Mouse (Mus musculus) neural tube, embryonic 11.5 days (tissue): ENCODE measurements around the gene Ecel1. TPM values are rescaled to one million over a fixed set of nuclear protein-coding genes. Genes with fewer than 3 reads are reported as not detected.

Experiments
- ATAC-seq: fragments of 200-750 bp; cut with Nextera tagmentation; 2 replicates; pipeline ENCODE4 v1.8.0; 2017; ENCODE audit warnings: moderate number of reproducible peaks, mild to moderate bottlenecking, moderate TSS enrichment, moderate library complexity; ENCODE audit not compliant: insufficient read depth, low FRiP score, low TSS enrichment
- DNase-seq: peaks from one replicate; pipeline ENCODE4 v3.0.0-alpha.2; 2015; ENCODE audit warnings: low spot score
- H3K27ac ChIP-seq: fragments of 300-500 bp; sonication (generic); 2 replicates; pipeline ENCODE4 v1.5.1; 2014; ENCODE audit warnings: low read depth, mild to moderate bottlenecking, low read length
- H3K27me3 ChIP-seq: fragments of 300-500 bp; sonication (generic); 2 replicates; pipeline ENCODE4 v1.6.1; 2014; ENCODE audit warnings: mild to moderate bottlenecking, low read length, mixed read lengths; ENCODE audit not compliant: control insufficient read depth, insufficient read depth
- H3K36me3 ChIP-seq: fragments of 300-500 bp; sonication (generic); 2 replicates; pipeline ENCODE4 v1.6.1; 2014; ENCODE audit warnings: mild to moderate bottlenecking, low read length, moderate library complexity, mixed read lengths; ENCODE audit not compliant: control insufficient read depth, insufficient read depth
- H3K4me1 ChIP-seq: fragments of 300-500 bp; sonication (generic); 2 replicates; pipeline ENCODE4 v1.6.1; 2014; ENCODE audit warnings: low read length, mixed read lengths; ENCODE audit not compliant: control insufficient read depth, insufficient read depth
- H3K4me2 ChIP-seq: fragments of 300-500 bp; sonication (generic); 2 replicates; pipeline ENCODE4 v1.6.1; 2014; ENCODE audit warnings: low read depth, mild to moderate bottlenecking, moderate library complexity
- H3K4me3 ChIP-seq: fragments of 300-500 bp; sonication (generic); 2 replicates; pipeline ENCODE4 v1.5.1; 2014; ENCODE audit warnings: low read depth, low read length
- H3K9ac ChIP-seq: fragments of 300-500 bp; sonication (generic); 2 replicates; pipeline ENCODE4 v1.6.1; 2014; ENCODE audit warnings: mild to moderate bottlenecking, low read length
- H3K9me3 ChIP-seq: fragments of 300-500 bp; sonication (generic); 2 replicates; pipeline ENCODE4 v1.6.1; 2016; ENCODE audit warnings: low read length; ENCODE audit not compliant: control insufficient read depth
- WGBS: fragments of 180-500 bp; shearing (Covaris S2); extraction: QIAGEN DNeasy Blood & Tissue Kit; methylation state at CpG from one replicate; pipeline ENCODE4 v1.1.7; 2014; 5-methylcytosine and 5-hydroxymethylcytosine counted together
- polyA plus RNA-seq: library from polyadenylated mRNA; unstranded; fragments of >200 nt; fragmentation: Nextera tagmentation; extraction: Ambion mirVana; gene quantifications from 2 replicates; pipeline ENCODE4 v1.2.1, GENCODE M21; 2014

The Ecel1 gene
- polyA plus RNA-seq, 1 experiment from 2014 or later: 36.8 TPM

DNA sequence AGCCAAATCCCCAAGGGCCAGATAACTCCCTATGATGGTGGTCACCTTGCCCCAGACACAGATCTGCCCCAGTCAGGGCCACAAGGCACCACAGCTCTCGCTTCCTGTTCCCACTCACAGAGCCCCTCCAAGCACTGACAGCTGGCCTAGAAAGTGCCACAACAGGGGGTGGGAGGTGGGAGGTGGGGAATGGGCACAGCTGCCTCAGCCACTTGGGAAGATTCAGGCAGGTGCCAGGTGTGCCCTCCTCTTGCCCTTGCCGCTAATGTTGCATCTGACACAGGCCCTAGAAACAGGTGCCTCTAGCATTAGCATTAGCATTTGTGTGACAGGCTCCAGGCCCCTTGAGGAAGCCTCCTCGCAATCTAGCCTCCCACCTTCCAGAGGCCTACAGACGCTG, 14.8 kb downstream of the Ecel1 start:
- no peak overlapping the region for H3K4me3 ChIP-seq
- H3K27ac ChIP-seq: no peak overlapping the region
- ATAC-seq: no peak
- WGBS: 84% methylated on average over 4 of the region's 4 CpGs
- no peaks in the 10 kb centered on the region for H3K27me3 ChIP-seq
- H3K4me2 ChIP-seq: no peak overlapping the region
- H3K4me1 ChIP-seq: no peaks in the 10 kb centered on the region
- DNase-seq: no peak
- no peak overlapping the region for H3K9ac ChIP-seq
- no peaks in the 10 kb centered on the region for H3K9me3 ChIP-seq
- H3K36me3 ChIP-seq: no peaks in the 10 kb centered on the region

DNA sequence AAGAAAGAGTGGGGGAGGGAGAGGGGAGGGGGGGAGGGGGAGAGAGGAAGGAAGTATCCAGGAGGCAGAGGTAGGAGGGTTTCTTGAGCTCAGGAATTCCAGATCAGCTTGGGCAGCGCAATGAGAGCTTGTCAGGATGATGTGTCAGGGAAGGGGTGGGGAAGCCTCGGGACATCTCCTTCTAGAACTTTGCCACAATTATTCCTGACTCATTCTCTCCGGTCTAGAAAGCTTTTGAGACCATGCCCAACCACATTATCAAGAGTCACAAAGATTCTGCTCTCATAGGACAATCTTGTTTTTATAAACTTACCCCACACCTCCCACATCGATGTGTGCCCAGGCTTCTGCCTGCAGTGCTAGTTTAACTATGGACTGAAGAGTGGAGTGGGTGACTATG, 24.5 kb downstream of the Ecel1 start:
- DNase-seq (no peak), ATAC-seq (no peak)
- H3K36me3 ChIP-seq: no peaks in the 10 kb centered on the region
- no peaks in the 10 kb centered on the region for H3K9me3 ChIP-seq
- H3K27ac ChIP-seq: no peak overlapping the region
- H3K9ac ChIP-seq: no peak overlapping the region
- 85% methylated on average over 4 of the region's 4 CpGs for WGBS
- H3K4me2 ChIP-seq: no peak overlapping the region
- no peak overlapping the region for H3K4me3 ChIP-seq
- no peaks in the 10 kb centered on the region for H3K4me1 ChIP-seq
- H3K27me3 ChIP-seq: peaks cover 13% of the 10 kb centered on the region

DNA sequence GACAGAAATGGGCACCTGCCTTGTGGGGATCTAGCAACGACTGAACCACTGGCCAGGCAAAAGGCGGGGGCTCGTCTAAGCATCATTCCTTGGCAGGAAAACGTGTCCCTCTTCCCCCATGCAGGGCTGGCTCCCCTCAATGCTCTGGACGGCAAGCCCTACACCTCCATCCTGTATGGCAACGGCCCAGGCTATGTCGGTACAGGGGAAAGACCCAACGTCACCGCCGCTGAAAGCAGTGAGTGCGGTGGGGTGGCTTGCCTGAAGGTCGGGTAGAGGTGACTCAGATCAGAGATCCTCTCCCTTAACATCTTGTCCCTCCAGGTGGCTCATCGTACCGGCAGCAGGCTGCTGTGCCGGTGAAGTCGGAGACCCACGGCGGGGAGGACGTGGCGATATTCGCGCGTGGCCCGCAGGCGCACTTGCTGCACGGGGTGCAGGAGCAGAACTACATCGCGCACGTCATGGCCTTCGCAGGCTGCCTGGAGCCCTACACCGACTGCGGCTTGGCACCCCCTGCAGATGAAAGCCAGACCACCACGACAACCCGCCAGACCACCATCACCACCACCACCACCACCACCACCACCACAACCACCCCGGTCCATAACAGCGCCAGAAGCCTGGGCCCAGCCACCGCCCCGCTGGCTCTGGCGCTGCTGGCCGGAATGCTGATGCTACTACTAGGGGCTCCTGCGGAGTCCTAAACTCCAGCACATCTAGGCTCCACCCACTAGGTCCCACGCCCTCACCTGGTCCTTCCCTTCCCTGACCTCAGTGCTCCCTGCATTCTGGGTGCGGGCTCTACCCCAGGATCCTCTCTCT, 28.9 kb downstream of the Ecel1 start:
- H3K9me3 ChIP-seq: no peaks in the 10 kb centered on the region
- H3K27me3 ChIP-seq: peaks cover 20% of the 10 kb centered on the region
- WGBS: 7% methylated on average over 37 of the region's 43 CpGs
- no peak for DNase-seq
- no peak overlapping the region for H3K27ac ChIP-seq
- no peaks in the 10 kb centered on the region for H3K4me1 ChIP-seq
- no peak for ATAC-seq
- no peak overlapping the region for H3K4me3 ChIP-seq
- no peak overlapping the region for H3K9ac ChIP-seq
- no peaks in the 10 kb centered on the region for H3K36me3 ChIP-seq
- 0 out of 2 replicates have a peak overlapping the region, but pooled peaks have one; percentile 17 for H3K4me2 ChIP-seq

DNA sequence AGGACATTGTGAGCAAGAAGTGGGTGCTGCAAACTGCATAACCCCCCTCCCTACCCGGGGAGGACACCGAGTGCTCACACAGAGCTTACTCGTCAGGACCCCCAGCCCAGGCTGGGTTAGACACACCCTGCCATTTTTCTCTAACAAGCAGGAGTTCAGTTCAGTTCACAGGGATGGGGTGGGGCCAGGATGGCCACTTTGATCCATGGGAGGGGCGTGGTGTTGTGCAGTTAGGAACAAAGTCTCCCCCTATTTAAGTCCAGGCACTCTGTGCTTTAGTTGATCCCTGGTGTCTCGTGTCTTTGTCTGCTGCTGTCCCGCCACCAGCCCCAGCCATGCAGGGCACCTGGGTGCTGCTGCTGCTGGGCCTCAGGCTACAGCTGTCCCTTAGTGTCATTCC, 31.6 kb downstream of the Ecel1 start, which contains the start of gene Akp3:
TSS of gene Akp3 (plus strand) at position 301 of the 400 bp plus-strand sequence.
- H3K27ac ChIP-seq: no peak within 1 kb of the TSS
- H3K4me1 ChIP-seq: no peaks in the 10 kb centered on the region
- H3K4me3 ChIP-seq: no peak within 1 kb of the TSS
- ATAC-seq (no peak), DNase-seq (no peak)
- H3K4me2 ChIP-seq: no peak within 1 kb of the TSS
- WGBS: 55% methylated on average over 6 of the region's 6 CpGs
- no peaks in the 10 kb centered on the region for H3K36me3 ChIP-seq
- no peaks in the 10 kb centered on the region for H3K9me3 ChIP-seq
- no peak within 1 kb of the TSS for H3K9ac ChIP-seq
- peaks cover 20% of the 10 kb centered on the region for H3K27me3 ChIP-seq

DNA sequence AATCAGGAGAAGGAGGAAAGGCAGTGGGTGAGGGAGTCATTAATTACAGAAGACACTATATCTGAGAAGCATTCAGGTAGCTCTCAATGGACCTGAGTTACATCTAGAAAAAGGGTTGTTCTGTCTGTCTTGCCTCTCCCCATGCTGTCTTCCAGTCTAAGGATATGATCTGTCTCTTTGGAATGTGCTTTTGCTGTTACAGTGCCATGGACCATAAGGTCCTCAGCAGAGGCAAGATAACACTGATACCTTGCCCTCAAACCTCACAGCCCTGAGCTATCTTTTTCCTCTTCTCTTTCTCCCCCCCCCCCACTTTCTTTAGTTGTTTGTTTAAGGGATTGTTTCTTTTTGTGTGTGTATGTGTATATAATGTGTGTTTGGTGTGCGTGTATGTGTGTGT, 41.5 kb downstream of the Ecel1 start:
- H3K9ac ChIP-seq: no peak overlapping the region
- H3K4me1 ChIP-seq: no peaks in the 10 kb centered on the region
- no peak for ATAC-seq
- no peak overlapping the region for H3K4me2 ChIP-seq
- 83% methylated on average over 1 of the region's 1 CpGs for WGBS
- H3K4me3 ChIP-seq: no peak overlapping the region
- H3K36me3 ChIP-seq: no peaks in the 10 kb centered on the region
- no peak for DNase-seq
- no peak overlapping the region for H3K27ac ChIP-seq
- no peaks in the 10 kb centered on the region for H3K27me3 ChIP-seq
- H3K9me3 ChIP-seq: no peaks in the 10 kb centered on the region

DNA sequence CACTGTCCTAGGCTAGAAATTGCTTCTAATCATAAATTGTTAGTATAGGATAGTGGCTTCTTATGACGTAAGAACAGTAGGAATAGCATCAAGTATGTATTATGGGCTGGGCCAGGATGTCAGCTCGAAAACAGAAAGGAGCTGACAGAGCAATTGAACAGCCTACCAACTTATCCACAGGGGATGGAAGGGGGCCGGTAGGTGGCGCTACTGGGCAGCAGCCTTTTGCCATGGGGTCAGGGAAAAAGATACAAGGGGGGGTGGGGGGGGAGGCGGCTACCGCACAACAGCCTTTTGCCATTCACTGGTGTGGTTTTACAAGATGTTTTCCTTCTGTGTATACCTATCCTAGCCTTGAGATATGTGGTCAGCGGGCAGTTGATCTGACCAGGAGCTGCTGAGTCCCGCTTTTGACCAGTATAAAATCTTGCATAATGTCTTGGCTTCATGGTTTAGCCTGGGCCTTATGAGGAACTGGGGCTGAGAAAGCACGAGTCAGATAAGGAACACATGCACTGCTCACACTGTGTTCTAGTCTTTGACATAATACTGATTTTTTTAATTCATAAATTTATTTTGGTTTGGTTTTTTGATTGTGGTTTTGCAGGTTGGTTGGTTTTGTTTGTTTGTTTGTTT, 44.5 kb downstream of the Ecel1 start:
- Histone ChIP-seq H3K4me3 (no peak overlapping the region), H3K4me2 (no peak overlapping the region), H3K9ac (no peak overlapping the region), H3K9me3 (no peaks in the 10 kb centered on the region), H3K36me3 (no peaks in the 10 kb centered on the region), H3K27me3 (no peaks in the 10 kb centered on the region), H3K4me1 (no peaks in the 10 kb centered on the region), H3K27ac (no peak overlapping the region)
- peak; percentile 49 for DNase-seq
- no peak for ATAC-seq
- 35% methylated on average over 9 of the region's 9 CpGs for WGBS

DNA sequence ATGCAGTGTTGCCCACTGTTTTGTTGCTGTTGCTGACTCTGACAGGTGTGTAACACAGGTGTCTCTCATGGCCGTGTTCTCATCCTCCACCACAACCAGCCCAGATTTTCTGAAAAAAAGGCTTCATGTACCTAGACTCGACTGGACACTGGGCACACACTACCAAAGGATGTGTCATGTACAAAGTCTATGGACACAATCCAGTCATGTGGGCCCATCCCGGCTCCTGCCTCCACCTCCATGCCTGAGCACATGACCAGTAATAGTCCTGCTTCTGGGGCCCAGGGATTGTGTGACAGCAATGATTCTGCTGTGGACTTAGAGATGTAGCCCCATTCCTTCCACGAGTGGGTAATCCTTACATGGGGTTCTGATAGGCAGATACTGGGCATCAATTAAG, 47.8 kb downstream of the Ecel1 start:
- no peaks in the 10 kb centered on the region for H3K4me1 ChIP-seq
- no peaks in the 10 kb centered on the region for H3K27me3 ChIP-seq
- H3K27ac ChIP-seq: no peak overlapping the region
- WGBS: 88% methylated on average over 4 of the region's 4 CpGs
- H3K36me3 ChIP-seq: no peaks in the 10 kb centered on the region
- H3K9me3 ChIP-seq: no peaks in the 10 kb centered on the region
- no peak overlapping the region for H3K9ac ChIP-seq
- DNase-seq (no peak), ATAC-seq (no peak)
- no peak overlapping the region for H3K4me2 ChIP-seq
- H3K4me3 ChIP-seq: no peak overlapping the region

DNA sequence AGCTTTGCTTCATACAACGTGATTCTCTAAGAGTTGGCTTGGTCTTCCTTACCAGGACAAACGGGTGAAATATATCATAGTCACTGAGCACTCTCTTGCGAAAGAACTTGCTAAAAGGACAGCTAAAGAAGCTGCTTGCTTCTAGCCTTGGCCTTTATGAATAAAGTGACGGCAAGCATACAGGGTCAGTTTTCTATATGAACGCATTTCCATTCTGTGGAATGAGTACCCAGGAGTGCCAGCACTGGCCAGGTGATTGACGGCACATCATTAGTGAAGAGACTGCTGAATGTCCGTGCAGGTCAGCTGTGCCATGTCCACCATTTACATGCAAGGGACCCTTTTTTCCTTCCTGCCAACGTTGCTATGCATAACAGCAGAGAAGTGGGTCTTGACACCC, 49.8 kb downstream of the Ecel1 start:
- H3K27ac ChIP-seq: no peak overlapping the region
- 82% methylated on average over 8 of the region's 8 CpGs for WGBS
- no peaks in the 10 kb centered on the region for H3K9me3 ChIP-seq
- H3K4me1 ChIP-seq: no peaks in the 10 kb centered on the region
- no peak for ATAC-seq
- H3K4me3 ChIP-seq: no peak overlapping the region
- H3K9ac ChIP-seq: no peak overlapping the region
- DNase-seq: no peak
- no peak overlapping the region for H3K4me2 ChIP-seq
- H3K36me3 ChIP-seq: no peaks in the 10 kb centered on the region
- no peaks in the 10 kb centered on the region for H3K27me3 ChIP-seq

DNA sequence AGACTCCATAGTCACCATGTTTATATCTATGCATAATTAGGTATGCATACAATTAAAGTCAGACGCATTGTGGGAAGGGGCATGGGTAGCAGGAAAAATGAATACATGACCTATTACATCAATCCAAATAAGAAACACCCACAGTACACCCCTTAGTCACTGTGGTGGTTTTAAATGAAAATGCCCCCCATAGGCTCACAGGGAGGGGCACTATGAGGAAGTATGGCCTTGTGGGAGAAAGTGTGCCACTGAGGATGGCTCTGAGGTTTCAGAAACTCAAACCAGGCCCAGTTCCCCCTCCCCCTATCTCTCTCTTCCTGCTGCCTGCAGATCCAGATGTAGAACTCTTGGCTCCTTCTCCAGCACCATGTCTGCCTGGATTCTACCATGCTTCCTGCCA, 52.4 kb downstream of the Ecel1 start:
- DNase-seq (no peak), ATAC-seq (no peak)
- Histone ChIP-seq H3K36me3 (no peaks in the 10 kb centered on the region), H3K9ac (no peak overlapping the region), H3K4me1 (no peaks in the 10 kb centered on the region), H3K4me3 (no peak overlapping the region), H3K27ac (no peak overlapping the region), H3K27me3 (no peaks in the 10 kb centered on the region), H3K9me3 (no peaks in the 10 kb centered on the region), H3K4me2 (no peak overlapping the region)
- WGBS: 89% methylated on average over 1 of the region's 1 CpGs
